Mouse (Mus musculus) neutrophil, adult 83 days (primary cell): ENCODE results near the gene 1700011L22Rik. TPM values are rescaled to one million over a fixed set of nuclear protein-coding genes. Genes with fewer than 3 reads are reported as not detected.

Experiments
- total RNA-seq, 2 experiments: library from RNA; stranded (reverse); gene quantifications; one replicate each; pipeline ENCODE4 v1.2.4; 2023

Gene 1700011L22Rik
- not detected for total RNA-seq

DNA sequence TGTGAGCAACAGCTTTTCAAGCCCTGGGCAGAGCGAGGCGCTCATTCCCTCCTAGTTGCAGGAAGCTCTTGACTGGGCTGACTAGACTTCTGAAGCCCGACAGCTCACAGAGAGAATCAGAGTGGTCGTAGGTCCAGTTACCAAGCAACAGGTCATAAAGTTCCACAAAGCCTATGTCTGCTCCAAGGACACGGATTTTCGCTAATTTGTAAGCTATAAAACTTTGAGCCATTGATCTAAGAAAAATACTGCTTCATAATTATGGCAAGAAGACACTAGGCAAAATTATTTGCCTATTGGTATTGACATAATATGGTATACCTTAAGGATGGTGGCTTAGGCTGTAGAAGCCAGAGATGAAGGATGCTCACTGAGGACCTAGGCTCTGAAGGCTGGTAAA is at the start of gene 1700011L22Rik:
1700011L22Rik (minus strand) TSS at position 101 of the 400 bp plus-strand sequence.

DNA sequence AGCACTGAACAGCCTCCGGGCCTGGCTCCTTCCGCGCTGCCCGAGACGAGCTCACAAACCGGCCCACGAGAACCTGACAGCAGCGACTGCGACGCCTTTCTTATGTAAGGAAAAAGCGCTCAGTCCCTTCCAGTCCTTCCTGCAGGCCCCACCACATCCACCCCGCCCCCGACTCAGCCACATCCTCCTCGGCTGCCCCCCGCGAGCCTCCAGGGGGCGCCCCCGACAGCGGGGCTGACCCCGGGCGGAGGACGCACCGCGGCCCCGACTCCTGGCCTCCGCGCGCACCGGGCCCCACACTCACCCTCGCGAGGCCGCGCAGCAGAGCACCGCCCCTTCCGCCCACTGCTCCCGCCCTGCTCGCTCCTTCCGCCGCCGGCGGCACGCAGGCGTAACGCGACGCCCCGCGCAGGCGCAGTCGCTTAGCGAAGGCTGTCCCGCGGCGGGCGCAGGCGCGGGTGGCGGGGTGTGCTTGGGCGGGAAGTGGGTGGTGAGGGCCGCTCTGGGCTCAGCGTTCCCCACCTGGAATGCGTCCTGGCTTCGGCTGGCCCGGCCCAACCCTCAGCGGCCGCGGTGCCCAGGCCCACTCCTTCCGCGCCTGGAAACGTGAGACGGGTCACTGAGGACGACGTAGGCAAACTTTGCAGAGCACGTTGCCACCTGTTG is 46.4 kb upstream of the 1700011L22Rik start, which contains the start of gene Mmaa:
Mmaa (minus strand) TSS at position 328 of the 666 bp plus-strand sequence.

Other genes starting within 250 kb of the 1700011L22Rik start
- gene Zfp827, start 220.1 kb downstream of the 1700011L22Rik start, total RNA-seq, result 1 to 10 TPM in 1 of 2 experiments, under 1 TPM in 1; 0.60 to 1.1 TPM
- gene Mmaa, start 46.4 kb upstream of the 1700011L22Rik start, total RNA-seq, result 1 to 10 TPM; 4.1 to 4.6 TPM
- 10 to 100 TPM in 1 of 2 experiments, 1 to 10 TPM in 1; 6.2 to 10.9 TPM for gene Smad1, start 150.9 kb upstream of the 1700011L22Rik start, total RNA-seq